Comparison of ENCODE assay signal across 9 mouse cellular contexts in genomic region chr12:8357449-8357848, GRCm38 (mm10). TPM values are rescaled to one million over a fixed set of nuclear protein-coding genes. Genes with fewer than 3 reads are reported as not detected.
DNase-seq lines count a peak whose midpoint lies in the region; ATAC-seq and TF ChIP-seq lines count a peak whose summit lies in the region.
"Had no signal": no experiment of that assay in that cellular context is flagged by ENCODE, and none has a peak within 500 bp of the region (broad histone marks: within the 10 kb centered on the region; RNA-seq: fewer than 3 reads in every experiment).

No protein-coding gene starts in this region.

- WGBS in cerebellum, adult 2 months = 7% methylated on average over 5 of the region's 5 CpGs
- 31% methylated on average over 5 of the region's 5 CpGs for WGBS in stomach, embryonic 16.5 days

- no peak for TF ChIP-seq POLR2A in cerebellum, adult 2 months (IDR thresholded peaks at IDR 0.05; ENCODE audit: borderline replicate concordance, insufficient read depth, low read length)

- no peaks in the 10 kb centered on the region for H3K27me3 ChIP-seq in cerebellum, adult 2 months (ENCODE audit: control insufficient read depth, insufficient read depth, low read length)
- no peaks in the 10 kb centered on the region for H3K27me3 ChIP-seq in stomach, embryonic 16.5 days (ENCODE audit: control insufficient read depth, insufficient read depth, low read length)
- H3K27me3 ChIP-seq: limb, embryonic 12.5 days had no signal

- intact Hi-C loops in left cerebral cortex, adult 2 months (cut with DNase I) = loop anchor here (1.0 kb wide), 2 partner anchors 12 to 108 kb away; no protein-coding TSS in a partner anchor

- no peak for DNase-seq in cerebellum, adult 11 months
- peak; percentile 33 to 63 for DNase-seq in cerebellum, adult 2 months
- DNase-seq in gastrocnemius, postnatal 10 days = peak; percentile 42
- peak; percentile 62 to 68 for DNase-seq in left cerebral cortex, adult 2 months (ENCODE audit: extremely low spot score in 1 of 2, low spot score in 2 of 2)
- peak; percentile 80 to 88 for DNase-seq in lung, postnatal 4 days

- H3K4me3 ChIP-seq in cerebellum, adult 2 months (replicated peaks; ENCODE audit: insufficient read depth, low read depth, low read length) = no peak overlapping the region
- no peak overlapping the region for H3K4me3 ChIP-seq in left cerebral cortex, adult 2 months
- H3K4me3 ChIP-seq in stomach, embryonic 16.5 days (replicated peaks; ENCODE audit: low read length) = no peak overlapping the region
- H3K4me3 ChIP-seq: limb, embryonic 12.5 days had no signal

- H3K4me1 ChIP-seq in cerebellum, adult 2 months (ENCODE audit: control insufficient read depth, insufficient read depth, low read length) = peaks cover 5% of the 10 kb centered on the region; the same call in 1 of the 2 replicates
- peaks cover 15% of the 10 kb centered on the region; the same call in 1 of the 2 replicates for H3K4me1 ChIP-seq in stomach, embryonic 16.5 days (ENCODE audit: control insufficient read depth, insufficient read depth, low read length)

- ATAC-seq in cerebellum, adult (ENCODE audit: insufficient number of reproducible peaks, low FRiP score, low TSS enrichment) = peak; percentile 56
- peak; percentile 87 for ATAC-seq in inflammation-experienced regulatory T-cells, adult 6 months
- peak; percentile 91 for ATAC-seq in stomach, embryonic 16.5 days (ENCODE audit: insufficient read depth, low FRiP score)

- no peaks in the 10 kb centered on the region for H3K9me3 ChIP-seq in stomach, embryonic 16.5 days (replicated peaks; ENCODE audit: control insufficient read depth, low read length)

- no peak for TF ChIP-seq CTCF in cerebellum, adult 2 months (IDR thresholded peaks at IDR 0.05; ENCODE audit: borderline replicate concordance, insufficient read depth, low read depth, low read length)
- TF ChIP-seq CTCF in left cerebral cortex, adult 2 months (IDR thresholded peaks at IDR 0.05) = peak; percentile 36

- peak overlapping the region; percentile 1; the same call in 1 of the 2 replicates for H3K4me2 ChIP-seq in stomach, embryonic 16.5 days (ENCODE audit: low read depth, low read length)
- H3K4me2 ChIP-seq: limb, embryonic 12.5 days had no signal

- no peak overlapping the region for H3K9ac ChIP-seq in stomach, embryonic 16.5 days (ENCODE audit: low read length)
- H3K9ac ChIP-seq: limb, embryonic 12.5 days had no signal

- no peak overlapping the region for H3K27ac ChIP-seq in cerebellum, adult 2 months (ENCODE audit: insufficient read depth, low read length)
- peak overlapping the region; percentile 76 for H3K27ac ChIP-seq in left cerebral cortex, adult 2 months
- H3K27ac ChIP-seq in stomach, embryonic 16.5 days (ENCODE audit: low read length) = peak overlapping the region; percentile 73
- H3K27ac ChIP-seq: limb, embryonic 12.5 days had no signal

- no peaks in the 10 kb centered on the region for H3K36me3 ChIP-seq in stomach, embryonic 16.5 days (ENCODE audit: control insufficient read depth, insufficient read depth, low read length)
- H3K36me3 ChIP-seq: limb, embryonic 12.5 days had no signal

RNA-seq across cellular contexts. Expression of gene Hs1bp3, which starts 44.2 kb away (rescaled TPM):
- polyA plus RNA-seq in cerebellum, adult 2 months (2012; rRNA removed) = 14.7 and 15.8 TPM in 2 replicates
- 1 to 10 TPM; 6.2 to 7.7 TPM for total RNA-seq in gastrocnemius, postnatal 10 days (2021)
- polyA plus RNA-seq in inflammation-experienced regulatory T-cells, adult 6 months (2017; shearing (Covaris generic)) = 1 to 10 TPM; 2.7 to 5.2 (median 5.1) TPM
- 10 to 100 TPM; 11.8 to 12.7 TPM for total RNA-seq in left cerebral cortex, adult 2 months (2021)
- 15.7 and 16.5 TPM in 2 replicates for polyA plus RNA-seq in stomach, embryonic 16.5 days (2015; fragmentation: Nextera tagmentation; extraction: Ambion mirVana)

RNA-seq across cellular contexts. Expression of gene Gdf7, which starts 55.7 kb away (rescaled TPM):
- polyA plus RNA-seq in cerebellum, adult 2 months (2012; rRNA removed) = 0.07 and 0.44 TPM in 2 replicates
- total RNA-seq in gastrocnemius, postnatal 10 days (2021) = not detected
- polyA plus RNA-seq in inflammation-experienced regulatory T-cells, adult 6 months (2017; shearing (Covaris generic)) = not detected
- total RNA-seq in left cerebral cortex, adult 2 months (2021) = 1 to 10 TPM in 1 of 2 experiments, under 1 TPM in 1; 0.66 to 1.1 TPM
- 0.09 TPM in 1 of 2 replicates, not detected in the other for polyA plus RNA-seq in stomach, embryonic 16.5 days (2015; fragmentation: Nextera tagmentation; extraction: Ambion mirVana)
